Mouse (Mus musculus) liver, embryonic 12.5 days (tissue): ENCODE data around the gene Hpse. TPM values are rescaled to one million over a fixed set of nuclear protein-coding genes. Genes with fewer than 3 reads are reported as not detected.

Source experiments
- ATAC-seq: fragments of 200-750 bp; cut with Nextera tagmentation; 2 replicates; pipeline ENCODE4 v1.8.0; 2017; ENCODE audit warnings: moderate number of reproducible peaks, mild to moderate bottlenecking, moderate library complexity
- H3K27ac ChIP-seq: fragments of 300-500 bp; sonication (generic); 2 replicates; pipeline ENCODE4 v1.5.1; 2016; ENCODE audit warnings: mild to moderate bottlenecking
- H3K27me3 ChIP-seq: fragments of 300-500 bp; sonication (generic); replicated peaks from 2 replicates; pipeline ENCODE4 v1.6.1; 2016; ENCODE audit warnings: mild to moderate bottlenecking, moderate library complexity
- H3K36me3 ChIP-seq: fragments of 300-500 bp; sonication (generic); 2 replicates; pipeline ENCODE4 v1.6.1; 2016; ENCODE audit warnings: mild to moderate bottlenecking, moderate library complexity
- H3K4me1 ChIP-seq: fragments of 300-500 bp; sonication (generic); 2 replicates; pipeline ENCODE4 v1.6.1; 2016
- H3K4me2 ChIP-seq: fragments of 300-500 bp; sonication (generic); 2 replicates; pipeline ENCODE4 v1.6.1; 2016; ENCODE audit warnings: mild to moderate bottlenecking, moderate library complexity
- H3K4me3 ChIP-seq: fragments of 300-500 bp; sonication (generic); 2 replicates; pipeline ENCODE4 v1.5.1; 2016; ENCODE audit warnings: mild to moderate bottlenecking, moderate library complexity
- H3K9ac ChIP-seq: fragments of 300-500 bp; sonication (generic); 2 replicates; pipeline ENCODE4 v1.6.1; 2016; ENCODE audit warnings: mild to moderate bottlenecking, moderate library complexity
- H3K9me3 ChIP-seq: fragments of 300-500 bp; sonication (generic); replicated peaks from 2 replicates; pipeline ENCODE4 v1.6.1; 2016; ENCODE audit warnings: mild to moderate bottlenecking, moderate library complexity
- WGBS: fragments of 180-500 bp; shearing (Covaris S2); methylation state at CpG from one replicate; pipeline ENCODE4 v1.1.7; 2016; ENCODE audit not compliant: insufficient replicate concordance; 5-methylcytosine and 5-hydroxymethylcytosine counted together
- polyA plus RNA-seq: library from polyadenylated mRNA; unstranded; fragments of >200 nt; fragmentation: Nextera tagmentation; extraction: Ambion mirVana; gene quantifications from 2 replicates; pipeline ENCODE4 v1.2.1, GENCODE M21; 2016

Gene Hpse
- polyA plus RNA-seq, 1 experiment from 2014 or later = 2.2 TPM

DNA sequence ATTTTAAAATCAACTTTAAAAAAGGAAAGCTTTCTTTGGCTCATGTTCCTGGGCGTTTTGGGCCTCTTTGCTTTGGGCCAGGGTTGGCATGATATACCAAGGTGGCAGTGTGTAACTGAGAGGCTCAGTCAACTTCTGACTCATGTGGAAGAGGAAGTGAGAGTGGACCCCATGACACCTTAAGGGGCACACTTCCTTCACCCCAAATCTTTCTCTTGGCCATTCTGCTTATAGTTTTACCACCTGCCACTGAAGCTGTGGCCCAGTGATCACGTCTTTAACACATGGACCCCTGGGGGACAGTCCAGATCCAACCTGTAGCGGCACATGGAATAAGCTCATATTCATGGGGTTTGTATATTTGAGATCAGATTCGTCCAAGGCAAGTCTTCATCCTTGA is 6.5 kb upstream of the Hpse start:
- Histone ChIP-seq H3K27me3 (peaks cover 8% of the 10 kb centered on the region; the same call in 1 of the 2 replicates), H3K4me1 (no peaks in the 10 kb centered on the region), H3K4me3 (no peak overlapping the region), H3K27ac (no peak overlapping the region), H3K9ac (no peak overlapping the region), H3K4me2 (no peak overlapping the region), H3K36me3 (no peaks in the 10 kb centered on the region), H3K9me3 (no peaks in the 10 kb centered on the region)
- ATAC-seq = no peak
- WGBS = 66% methylated on average over 4 of the region's 4 CpGs

DNA sequence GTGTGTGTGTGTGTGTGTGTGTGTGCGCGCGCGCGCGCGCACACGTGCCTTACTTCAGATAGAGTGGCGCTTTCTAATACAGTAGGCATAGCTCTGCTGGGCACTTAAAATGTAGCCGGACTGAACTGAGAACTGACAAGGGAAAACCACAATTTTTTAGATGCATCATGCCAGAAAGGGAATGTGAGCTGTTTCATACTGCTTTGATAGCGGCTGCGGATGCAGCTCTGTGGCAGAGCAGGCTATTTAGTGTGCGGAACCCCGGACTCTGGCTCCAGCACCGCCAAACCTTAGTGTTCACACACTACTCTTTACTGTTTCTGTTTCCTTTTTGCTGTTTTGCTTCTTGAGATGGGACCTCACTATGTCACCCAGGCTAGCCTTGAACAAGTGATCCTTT is 2.8 kb downstream of the Hpse start:
- Histone ChIP-seq H3K27ac (no peak overlapping the region), H3K4me1 (peaks cover 14% of the 10 kb centered on the region), H3K27me3 (peaks cover 36% of the 10 kb centered on the region), H3K36me3 (no peaks in the 10 kb centered on the region), H3K9me3 (no peaks in the 10 kb centered on the region), H3K4me2 (no peak overlapping the region), H3K4me3 (no peak overlapping the region), H3K9ac (no peak overlapping the region)
- WGBS = 86% methylated on average over 15 of the region's 15 CpGs
- ATAC-seq = no peak

DNA sequence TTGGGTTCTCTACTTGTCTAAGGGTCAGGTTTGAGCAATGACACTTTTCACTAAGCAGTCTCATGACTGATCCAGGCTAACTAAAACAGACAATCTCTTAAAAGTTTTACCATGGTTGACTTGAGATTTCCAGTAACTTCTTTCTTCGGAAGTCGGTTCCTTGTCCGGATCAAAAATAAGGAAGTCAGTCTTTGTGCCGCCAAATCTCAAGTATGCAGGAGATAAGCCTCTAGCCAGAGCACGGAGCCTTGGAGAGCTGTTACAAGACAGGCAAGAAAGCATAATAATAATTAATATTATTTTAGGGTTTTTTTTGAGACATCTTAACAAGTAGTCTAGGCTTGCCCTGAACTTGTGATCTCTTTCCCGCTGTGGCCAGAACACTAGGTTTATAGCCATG is 8.3 kb downstream of the Hpse start:
- Histone ChIP-seq H3K4me3 (no peak overlapping the region), H3K4me2 (no peak overlapping the region), H3K4me1 (no peaks in the 10 kb centered on the region), H3K9ac (no peak overlapping the region), H3K9me3 (no peaks in the 10 kb centered on the region), H3K27me3 (0 out of 2 replicates have a peak, but pooled peaks cover 4% of the 10 kb centered on the region), H3K27ac (no peak overlapping the region), H3K36me3 (no peaks in the 10 kb centered on the region)
- WGBS = 34% methylated on average over 6 of the region's 6 CpGs
- ATAC-seq = no peak

DNA sequence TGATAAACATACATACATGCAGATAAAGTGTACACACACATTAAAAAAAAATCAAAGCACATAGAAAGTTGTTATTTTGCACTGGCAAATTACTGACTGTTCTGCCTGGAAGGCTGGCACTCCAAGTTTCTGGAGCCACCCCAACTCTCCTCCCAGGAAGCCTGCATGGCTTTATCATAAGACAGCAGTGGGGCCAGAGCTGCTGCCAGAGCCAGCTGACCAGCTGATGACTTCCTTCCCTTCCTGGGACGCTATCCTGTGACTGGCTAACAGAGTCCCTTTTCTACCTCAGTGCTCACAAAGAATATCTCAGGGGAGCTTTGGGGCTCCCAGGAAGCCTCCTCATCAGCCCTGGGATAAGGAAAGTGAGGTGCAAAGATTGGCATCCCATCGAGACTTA is 9.5 kb downstream of the Hpse start:
- ATAC-seq = no peak
- 0 out of 2 replicates have a peak, but pooled peaks cover 4% of the 10 kb centered on the region for H3K27me3 ChIP-seq
- no peak overlapping the region for H3K4me2 ChIP-seq
- H3K9ac ChIP-seq = no peak overlapping the region
- no peak overlapping the region for H3K4me3 ChIP-seq
- H3K36me3 ChIP-seq = no peaks in the 10 kb centered on the region
- H3K4me1 ChIP-seq = no peaks in the 10 kb centered on the region
- 13% methylated on average over 2 of the region's 2 CpGs for WGBS
- H3K27ac ChIP-seq = no peak overlapping the region
- H3K9me3 ChIP-seq = no peaks in the 10 kb centered on the region

DNA sequence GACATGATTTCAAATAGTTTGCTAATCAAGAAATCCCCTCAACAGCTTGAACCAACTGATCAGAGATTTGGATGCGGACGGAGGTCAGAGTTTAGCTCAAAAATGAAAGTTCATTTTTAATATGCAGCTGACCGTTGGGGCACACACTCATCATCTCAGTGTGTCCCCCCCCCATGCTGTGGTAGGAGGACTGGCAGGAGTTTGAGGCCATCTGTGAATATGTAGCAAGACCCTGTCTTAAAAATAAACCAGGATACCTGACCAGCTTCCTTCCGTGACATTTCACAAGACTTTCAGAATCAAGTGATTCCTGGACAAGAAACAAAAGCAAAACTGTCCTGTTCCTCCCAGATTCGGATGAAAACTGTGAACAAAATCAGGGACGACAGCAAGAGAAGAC is 10.5 kb downstream of the Hpse start:
- 65% methylated on average over 6 of the region's 6 CpGs for WGBS
- 0 out of 2 replicates have a peak, but pooled peaks cover 4% of the 10 kb centered on the region for H3K27me3 ChIP-seq
- ATAC-seq = no peak
- no peak overlapping the region for H3K9ac ChIP-seq
- H3K4me1 ChIP-seq = no peaks in the 10 kb centered on the region
- H3K36me3 ChIP-seq = no peaks in the 10 kb centered on the region
- no peaks in the 10 kb centered on the region for H3K9me3 ChIP-seq
- H3K27ac ChIP-seq = no peak overlapping the region
- no peak overlapping the region for H3K4me2 ChIP-seq
- H3K4me3 ChIP-seq = no peak overlapping the region

DNA sequence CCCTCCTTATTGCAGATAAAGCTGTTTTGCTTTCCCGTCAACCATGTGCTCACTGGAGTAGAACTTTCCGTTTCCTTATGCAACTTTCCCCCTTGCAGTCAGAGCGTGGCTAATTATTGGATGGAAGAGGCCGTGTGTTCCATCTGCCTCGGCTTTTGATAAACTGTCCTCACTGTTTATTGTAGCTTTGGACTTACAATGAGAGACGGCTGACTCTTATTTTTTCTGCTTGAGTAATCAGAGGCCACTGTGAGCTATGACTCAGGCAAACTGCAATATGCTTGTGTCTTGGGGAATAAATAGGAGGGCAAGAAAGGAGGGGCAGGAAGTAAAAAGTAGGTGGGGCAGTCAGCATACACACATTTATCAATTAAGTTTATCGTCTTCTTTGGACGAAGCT is 12.8 kb downstream of the Hpse start:
- ATAC-seq = no peak
- Histone ChIP-seq H3K9me3 (no peaks in the 10 kb centered on the region), H3K4me3 (no peak overlapping the region), H3K4me2 (no peak overlapping the region), H3K36me3 (no peaks in the 10 kb centered on the region), H3K27me3 (0 out of 2 replicates have a peak, but pooled peaks cover 4% of the 10 kb centered on the region), H3K4me1 (no peaks in the 10 kb centered on the region), H3K9ac (no peak overlapping the region), H3K27ac (no peak overlapping the region)
- 63% methylated on average over 8 of the region's 8 CpGs for WGBS

DNA sequence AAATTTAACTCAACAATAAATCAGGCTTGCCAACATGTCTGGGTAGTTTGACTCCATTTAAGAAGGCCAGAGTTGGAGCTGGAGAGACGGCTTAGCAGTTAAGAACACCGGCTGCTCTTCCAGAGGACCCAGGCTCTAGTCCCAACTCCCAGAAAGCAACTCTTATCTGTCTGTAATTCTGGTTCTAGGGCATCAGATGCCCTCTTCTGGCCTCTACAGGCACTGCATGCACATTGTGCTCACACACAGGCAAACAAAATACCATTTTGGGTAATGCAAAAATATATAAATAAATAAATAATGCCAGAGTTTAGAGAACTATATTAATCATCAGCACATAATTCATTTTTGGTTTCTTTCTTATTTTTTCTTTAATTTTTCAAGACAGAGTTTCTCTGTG is 15.2 kb downstream of the Hpse start:
- no peaks in the 10 kb centered on the region for H3K36me3 ChIP-seq
- H3K9me3 ChIP-seq = no peaks in the 10 kb centered on the region
- H3K4me2 ChIP-seq = no peak overlapping the region
- no peak for ATAC-seq
- H3K27ac ChIP-seq = no peak overlapping the region
- no peaks in the 10 kb centered on the region for H3K4me1 ChIP-seq
- H3K4me3 ChIP-seq = no peak overlapping the region
- H3K9ac ChIP-seq = no peak overlapping the region
- H3K27me3 ChIP-seq = no peaks in the 10 kb centered on the region
- 86% methylated on average over 2 of the region's 2 CpGs for WGBS

DNA sequence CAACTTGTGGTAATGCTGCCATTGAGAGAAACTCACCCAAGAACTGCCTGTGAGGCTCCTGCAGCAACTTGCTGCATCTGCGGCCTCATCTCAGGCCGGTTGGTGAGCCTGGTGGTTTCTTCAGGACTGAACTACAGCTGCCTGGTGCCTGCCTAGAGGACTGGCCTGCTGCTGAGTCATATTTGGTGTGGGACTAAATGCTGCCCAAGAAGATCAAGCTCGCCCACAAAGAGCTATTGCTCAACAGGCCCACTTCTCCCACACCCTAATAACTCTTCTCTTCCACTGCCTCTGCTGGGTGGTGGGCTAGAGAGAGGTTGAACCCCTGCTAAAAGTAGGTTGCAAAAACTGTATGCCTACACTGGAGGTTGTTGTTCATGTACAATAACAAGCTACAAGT is 17.2 kb downstream of the Hpse start:
- 72% methylated on average over 3 of the region's 3 CpGs for WGBS
- H3K4me2 ChIP-seq = no peak overlapping the region
- H3K27me3 ChIP-seq = no peaks in the 10 kb centered on the region
- no peak for ATAC-seq
- H3K9me3 ChIP-seq = no peaks in the 10 kb centered on the region
- no peaks in the 10 kb centered on the region for H3K36me3 ChIP-seq
- no peak overlapping the region for H3K4me3 ChIP-seq
- H3K4me1 ChIP-seq = 0 out of 2 replicates have a peak, but pooled peaks cover 3% of the 10 kb centered on the region
- no peak overlapping the region for H3K27ac ChIP-seq
- H3K9ac ChIP-seq = no peak overlapping the region

DNA sequence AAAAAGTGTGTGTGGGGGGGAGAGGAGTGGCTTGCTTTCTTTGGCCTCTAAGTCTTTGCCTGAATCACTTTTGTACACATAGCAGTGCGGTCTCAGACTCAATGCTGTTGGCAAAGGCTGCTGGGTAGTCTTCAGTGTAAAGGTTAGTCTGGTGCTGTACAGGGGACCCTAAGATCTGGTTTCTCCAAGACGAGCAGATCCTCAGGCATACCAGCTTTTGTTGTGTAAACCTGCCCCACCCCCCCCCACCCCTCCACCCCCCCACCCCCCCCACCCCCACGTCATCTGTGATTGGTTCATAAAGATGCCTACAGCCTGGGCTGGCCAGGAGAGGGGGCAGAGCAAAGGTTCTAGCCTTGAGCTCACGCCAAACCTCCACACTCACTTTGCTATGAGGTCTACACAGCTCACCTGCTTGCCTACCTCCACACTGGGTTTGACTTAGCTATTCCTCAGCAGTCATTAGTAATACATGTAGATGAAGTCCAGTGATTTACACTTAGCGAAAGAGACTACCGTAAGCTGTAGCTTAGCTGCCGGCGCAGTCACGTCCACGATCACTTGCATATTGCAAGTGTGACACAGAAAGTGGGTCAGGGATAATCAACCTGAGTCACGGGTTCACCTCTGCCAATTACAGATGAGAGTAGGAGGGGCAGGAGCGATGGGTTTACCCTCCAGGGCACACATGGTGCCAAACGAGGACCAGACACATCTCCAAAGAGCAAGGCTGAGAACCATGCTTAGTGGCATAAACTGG is 18.5 kb downstream of the Hpse start:
- no peak overlapping the region for H3K4me2 ChIP-seq
- no peak overlapping the region for H3K27ac ChIP-seq
- H3K9ac ChIP-seq = no peak overlapping the region
- no peaks in the 10 kb centered on the region for H3K36me3 ChIP-seq
- 0 out of 2 replicates have a peak, but pooled peaks cover 3% of the 10 kb centered on the region for H3K4me1 ChIP-seq
- no peak overlapping the region for H3K4me3 ChIP-seq
- H3K9me3 ChIP-seq = no peaks in the 10 kb centered on the region
- no peaks in the 10 kb centered on the region for H3K27me3 ChIP-seq
- ATAC-seq = no peak
- 76% methylated on average over 13 of the region's 13 CpGs for WGBS

DNA sequence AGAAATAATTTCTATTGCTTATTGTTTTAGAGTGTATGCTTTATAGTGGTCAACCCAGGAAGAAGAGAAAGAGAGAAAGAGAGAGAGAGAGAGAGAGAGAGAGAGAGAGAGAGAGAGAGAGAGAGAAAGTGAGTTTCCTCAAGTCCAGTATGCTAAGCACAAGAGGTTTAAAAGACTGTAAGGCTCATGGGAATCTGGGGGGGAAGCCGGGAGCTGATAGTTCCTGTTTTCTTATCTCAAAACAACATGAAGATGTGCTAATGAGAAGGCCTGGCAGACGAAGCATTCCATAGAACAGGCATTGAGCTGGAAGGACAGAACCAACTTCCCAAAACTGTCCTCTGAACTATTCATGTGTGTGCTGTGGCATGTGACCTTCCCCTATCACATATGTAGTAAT is 21.6 kb downstream of the Hpse start:
- H3K4me3 ChIP-seq = no peak overlapping the region
- H3K27ac ChIP-seq = no peak overlapping the region
- no peak overlapping the region for H3K4me2 ChIP-seq
- no peak overlapping the region for H3K9ac ChIP-seq
- H3K9me3 ChIP-seq = no peaks in the 10 kb centered on the region
- ATAC-seq = no peak
- H3K4me1 ChIP-seq = 0 out of 2 replicates have a peak, but pooled peaks cover 3% of the 10 kb centered on the region
- H3K27me3 ChIP-seq = no peaks in the 10 kb centered on the region
- no peaks in the 10 kb centered on the region for H3K36me3 ChIP-seq
- 10% methylated on average over 2 of the region's 2 CpGs for WGBS

DNA sequence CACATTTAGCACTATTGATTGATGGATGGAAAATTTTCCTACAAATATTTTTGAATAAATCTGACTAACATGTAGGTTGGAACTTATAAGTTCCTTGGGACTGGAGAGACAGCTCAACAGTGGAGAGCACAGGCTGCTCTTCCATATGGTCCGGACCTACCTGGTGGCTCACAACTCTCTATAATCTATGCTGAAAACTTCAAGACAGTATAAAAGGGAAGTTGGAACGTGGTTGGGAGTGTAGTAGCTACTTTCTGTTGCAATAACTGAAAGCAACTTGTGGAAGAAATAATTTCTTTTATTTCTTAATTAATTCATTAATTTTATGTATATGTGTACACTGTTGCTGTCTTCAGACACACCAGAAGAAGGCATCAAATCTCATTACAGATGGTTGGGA is 22.1 kb downstream of the Hpse start:
- Histone ChIP-seq H3K27ac (no peak overlapping the region), H3K4me2 (no peak overlapping the region), H3K36me3 (no peaks in the 10 kb centered on the region), H3K9me3 (no peaks in the 10 kb centered on the region), H3K27me3 (no peaks in the 10 kb centered on the region), H3K9ac (no peak overlapping the region), H3K4me1 (0 out of 2 replicates have a peak, but pooled peaks cover 3% of the 10 kb centered on the region), H3K4me3 (no peak overlapping the region)
- no peak for ATAC-seq
- WGBS = 44% methylated on average over 2 of the region's 2 CpGs

DNA sequence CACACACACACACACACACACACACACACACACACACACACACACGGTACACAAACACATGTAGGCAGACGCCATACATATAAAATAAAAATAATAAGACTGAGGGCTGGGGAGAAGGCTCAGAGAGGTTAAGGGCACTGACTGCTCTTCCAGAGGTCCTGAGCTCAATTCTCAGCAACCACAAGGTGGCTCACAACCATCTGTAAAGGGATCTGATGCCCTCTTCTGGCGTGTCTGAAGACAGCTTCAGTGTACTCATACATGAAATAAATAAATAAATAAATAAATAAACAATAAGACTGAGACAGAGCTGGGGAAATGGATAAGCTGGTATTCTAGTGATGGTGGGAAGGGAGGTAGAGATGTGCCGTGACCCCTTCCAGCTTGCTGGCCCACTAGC is 33.9 kb downstream of the Hpse start:
- no peaks in the 10 kb centered on the region for H3K9me3 ChIP-seq
- H3K27ac ChIP-seq = no peak overlapping the region
- H3K4me1 ChIP-seq = peaks cover 4% of the 10 kb centered on the region
- H3K36me3 ChIP-seq = no peaks in the 10 kb centered on the region
- H3K27me3 ChIP-seq = no peaks in the 10 kb centered on the region
- 65% methylated on average over 4 of the region's 4 CpGs for WGBS
- no peak overlapping the region for H3K9ac ChIP-seq
- no peak overlapping the region for H3K4me2 ChIP-seq
- H3K4me3 ChIP-seq = no peak overlapping the region
- no peak for ATAC-seq

DNA sequence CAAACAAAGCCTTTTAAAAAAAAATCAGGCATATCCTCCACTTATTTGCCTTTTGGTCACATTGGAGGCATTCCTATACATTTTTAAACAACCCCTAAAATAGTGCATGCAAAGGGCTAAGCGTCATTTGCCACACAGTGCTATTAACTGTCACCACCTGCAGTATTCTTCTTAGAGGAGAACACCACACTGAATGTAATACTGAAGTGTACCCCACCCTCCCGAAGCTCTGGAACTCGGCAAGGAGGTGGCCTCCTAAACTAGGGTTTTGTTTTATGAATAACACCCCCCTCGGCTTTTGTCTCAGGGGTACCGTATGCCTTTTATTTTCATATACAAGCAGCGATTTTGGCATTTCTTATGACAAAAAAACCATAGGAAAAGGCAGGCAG is 39.0 kb downstream of the Hpse start:
- Histone ChIP-seq H3K27me3 (no peaks in the 10 kb centered on the region), H3K9me3 (no peaks in the 10 kb centered on the region), H3K4me3 (no peak overlapping the region), H3K4me2 (no peak overlapping the region), H3K36me3 (no peaks in the 10 kb centered on the region), H3K4me1 (peaks cover 4% of the 10 kb centered on the region), H3K27ac (no peak overlapping the region), H3K9ac (no peak overlapping the region)
- 67% methylated on average over 6 of the region's 6 CpGs for WGBS
- ATAC-seq = no peak
